Mouse (Mus musculus): Measurements from ENCODE around the gene Ddx58. TPM values are rescaled to one million over a fixed set of nuclear protein-coding genes. Genes with fewer than 3 reads are reported as not detected.
A peak's percentile ranks its signal among the peaks of the same experiment; 100 is the strongest.

The Ddx58 gene
- polyA plus RNA-seq, 1 experiment, result 43.6 TPM

- Histone ChIP-seq H3K9ac (ENCODE audit: low read depth, poor library complexity, severe bottlenecking) (peak overlapping the region; percentile 86), H3K4me3 (ENCODE audit: low read depth, low read length) (peak overlapping the region; percentile 95), H3K27ac (ENCODE audit: insufficient read depth, low read length) (no peak overlapping the region), H3K9me3 (replicated peaks; ENCODE audit: control insufficient read depth, insufficient read depth, low read length, poor library complexity, severe bottlenecking) (no peaks in the 10 kb centered on the region), H3K4me1 (ENCODE audit: control insufficient read depth, insufficient read depth, low read length) (no peaks in the 10 kb centered on the region), H3K36me3 (ENCODE audit: control insufficient read depth, insufficient read depth, low read length, poor library complexity, severe bottlenecking) (0 out of 2 replicates have a peak, but pooled peaks cover 2% of the 10 kb centered on the region), H3K27me3 (ENCODE audit: control insufficient read depth, insufficient read depth, low read length, poor library complexity, severe bottlenecking) (no peaks in the 10 kb centered on the region)
- TF ChIP-seq EP300 (IDR thresholded peaks at IDR 0.05; ENCODE audit: insufficient read depth, low read depth, low read length), result no peak
- no peak for TF ChIP-seq CTCF (IDR thresholded peaks at IDR 0.05; ENCODE audit: low read depth, low read length)
- no peak for TF ChIP-seq POLR2A (IDR thresholded peaks at IDR 0.05; ENCODE audit: insufficient read depth, low read length)
Observed at GRCm38 (mm10) chr4:40278880-40279275, 39.2 kb upstream of the Ddx58 start.

GRCm38 (mm10) chr4:40269430-40270032 lies 29.9 kb upstream of the Ddx58 start, which contains the start of the genes Smim27 and Topors:
TSS of gene Smim27 (plus strand) at chr4:40269579.
TSS of gene Topors (minus strand) at chr4:40269850.
- H3K36me3 ChIP-seq (ENCODE audit: control insufficient read depth, insufficient read depth, low read length, poor library complexity, severe bottlenecking), result peaks cover 21% of the 10 kb centered on the region
- H3K9ac ChIP-seq (ENCODE audit: low read depth, poor library complexity, severe bottlenecking), result peak within 1 kb of the TSS; percentile 98

GRCm38 (mm10) chr4:40268835-40269234 lies 29.2 kb upstream of the Ddx58 start:
- H3K4me1 ChIP-seq (ENCODE audit: control insufficient read depth, insufficient read depth, low read length), result no peaks in the 10 kb centered on the region
- TF ChIP-seq CTCF (IDR thresholded peaks at IDR 0.05; ENCODE audit: low read depth, low read length) (no peak), POLR2A (IDR thresholded peaks at IDR 0.05; ENCODE audit: insufficient read depth, low read length) (no peak), EP300 (IDR thresholded peaks at IDR 0.05; ENCODE audit: insufficient read depth, low read depth, low read length) (no peak)
- peak overlapping the region; percentile 98 for H3K9ac ChIP-seq (ENCODE audit: low read depth, poor library complexity, severe bottlenecking)
- no peaks in the 10 kb centered on the region for H3K9me3 ChIP-seq (replicated peaks; ENCODE audit: control insufficient read depth, insufficient read depth, low read length, poor library complexity, severe bottlenecking)
- H3K4me3 ChIP-seq (ENCODE audit: low read depth, low read length), result peak overlapping the region; percentile 96
- peak overlapping the region; percentile 86 for H3K27ac ChIP-seq (ENCODE audit: insufficient read depth, low read length)
- H3K27me3 ChIP-seq (ENCODE audit: control insufficient read depth, insufficient read depth, low read length, poor library complexity, severe bottlenecking), result no peaks in the 10 kb centered on the region
- H3K36me3 ChIP-seq (ENCODE audit: control insufficient read depth, insufficient read depth, low read length, poor library complexity, severe bottlenecking), result peaks cover 21% of the 10 kb centered on the region

More at GRCm38 (mm10) chr4:40269430-40270032, 29.9 kb upstream of the Ddx58 start, which contains the start of the genes Smim27 and Topors:
- Histone ChIP-seq H3K27ac (ENCODE audit: insufficient read depth, low read length) (peak within 1 kb of the TSS; percentile 93), H3K4me1 (ENCODE audit: control insufficient read depth, insufficient read depth, low read length) (no peaks in the 10 kb centered on the region), H3K4me3 (ENCODE audit: low read depth, low read length) (peak within 1 kb of the TSS; percentile 96), H3K27me3 (ENCODE audit: control insufficient read depth, insufficient read depth, low read length, poor library complexity, severe bottlenecking) (no peaks in the 10 kb centered on the region), H3K9me3 (replicated peaks; ENCODE audit: control insufficient read depth, insufficient read depth, low read length, poor library complexity, severe bottlenecking) (no peaks in the 10 kb centered on the region)
- TF ChIP-seq POLR2A (IDR thresholded peaks at IDR 0.05; ENCODE audit: insufficient read depth, low read length) (peak; percentile 94), CTCF (IDR thresholded peaks at IDR 0.05; ENCODE audit: low read depth, low read length) (no peak), EP300 (IDR thresholded peaks at IDR 0.05; ENCODE audit: insufficient read depth, low read depth, low read length) (peak; percentile 76; the same call in 1 of the 2 replicates)

GRCm38 (mm10) chr4:40268204-40268813 lies 28.7 kb upstream of the Ddx58 start:
- peak overlapping the region; percentile 96 for H3K4me3 ChIP-seq (ENCODE audit: low read depth, low read length)
- H3K9ac ChIP-seq (ENCODE audit: low read depth, poor library complexity, severe bottlenecking), result peak overlapping the region; percentile 98
- H3K4me1 ChIP-seq (ENCODE audit: control insufficient read depth, insufficient read depth, low read length), result no peaks in the 10 kb centered on the region
- no peaks in the 10 kb centered on the region for H3K27me3 ChIP-seq (ENCODE audit: control insufficient read depth, insufficient read depth, low read length, poor library complexity, severe bottlenecking)
- H3K9me3 ChIP-seq (replicated peaks; ENCODE audit: control insufficient read depth, insufficient read depth, low read length, poor library complexity, severe bottlenecking), result no peaks in the 10 kb centered on the region
- peaks cover 25% of the 10 kb centered on the region for H3K36me3 ChIP-seq (ENCODE audit: control insufficient read depth, insufficient read depth, low read length, poor library complexity, severe bottlenecking)
- TF ChIP-seq POLR2A (IDR thresholded peaks at IDR 0.05; ENCODE audit: insufficient read depth, low read length) (peak; percentile 22), EP300 (IDR thresholded peaks at IDR 0.05; ENCODE audit: insufficient read depth, low read depth, low read length) (no peak)
- peak overlapping the region; percentile 86 for H3K27ac ChIP-seq (ENCODE audit: insufficient read depth, low read length)

DNA sequence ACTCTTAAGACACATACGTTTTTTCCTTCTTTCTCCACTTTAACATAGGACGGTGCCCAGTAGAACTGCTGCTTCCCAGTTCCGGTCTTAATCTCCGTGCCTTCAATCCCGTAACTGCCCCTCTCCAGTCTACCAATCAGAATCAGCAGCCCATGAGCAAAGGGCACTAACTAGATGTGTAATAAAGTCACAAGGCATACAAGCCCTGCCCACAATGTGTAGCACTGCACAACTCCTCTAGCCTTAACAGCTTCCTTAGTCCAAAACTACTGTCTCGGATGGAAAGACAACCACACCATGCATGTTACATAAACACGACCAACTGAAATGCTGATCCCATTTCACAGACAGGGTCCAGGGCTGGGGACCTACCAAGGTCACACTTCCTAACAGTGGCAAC lies 28.1 kb upstream of the Ddx58 start:
- H3K27ac ChIP-seq (ENCODE audit: insufficient read depth, low read length), result no peak overlapping the region
- H3K4me1 ChIP-seq (ENCODE audit: control insufficient read depth, insufficient read depth, low read length), result no peaks in the 10 kb centered on the region
- TF ChIP-seq EP300 (IDR thresholded peaks at IDR 0.05; ENCODE audit: insufficient read depth, low read depth, low read length) (no peak), CTCF (IDR thresholded peaks at IDR 0.05; ENCODE audit: low read depth, low read length) (no peak), POLR2A (IDR thresholded peaks at IDR 0.05; ENCODE audit: insufficient read depth, low read length) (no peak)
- H3K27me3 ChIP-seq (ENCODE audit: control insufficient read depth, insufficient read depth, low read length, poor library complexity, severe bottlenecking), result no peaks in the 10 kb centered on the region
- H3K9ac ChIP-seq (ENCODE audit: low read depth, poor library complexity, severe bottlenecking), result peak overlapping the region; percentile 98
- H3K9me3 ChIP-seq (replicated peaks; ENCODE audit: control insufficient read depth, insufficient read depth, low read length, poor library complexity, severe bottlenecking), result no peaks in the 10 kb centered on the region
- H3K36me3 ChIP-seq (ENCODE audit: control insufficient read depth, insufficient read depth, low read length, poor library complexity, severe bottlenecking), result peaks cover 31% of the 10 kb centered on the region
- peak overlapping the region; percentile 96 for H3K4me3 ChIP-seq (ENCODE audit: low read depth, low read length)

GRCm38 (mm10) chr4:40264321-40264720 lies 24.7 kb upstream of the Ddx58 start:
- H3K36me3 ChIP-seq (ENCODE audit: control insufficient read depth, insufficient read depth, low read length, poor library complexity, severe bottlenecking), result peaks cover 60% of the 10 kb centered on the region
- no peak for TF ChIP-seq POLR2A (IDR thresholded peaks at IDR 0.05; ENCODE audit: insufficient read depth, low read length)
- no peak for TF ChIP-seq EP300 (IDR thresholded peaks at IDR 0.05; ENCODE audit: insufficient read depth, low read depth, low read length)
- TF ChIP-seq CTCF (IDR thresholded peaks at IDR 0.05; ENCODE audit: low read depth, low read length), result no peak

More at GRCm38 (mm10) chr4:40264321-40264720, 24.7 kb upstream of the Ddx58 start:
- no peak overlapping the region for H3K4me3 ChIP-seq (ENCODE audit: low read depth, low read length)
- no peaks in the 10 kb centered on the region for H3K4me1 ChIP-seq (ENCODE audit: control insufficient read depth, insufficient read depth, low read length)
- no peak overlapping the region for H3K9ac ChIP-seq (ENCODE audit: low read depth, poor library complexity, severe bottlenecking)
- no peaks in the 10 kb centered on the region for H3K9me3 ChIP-seq (replicated peaks; ENCODE audit: control insufficient read depth, insufficient read depth, low read length, poor library complexity, severe bottlenecking)
- H3K27me3 ChIP-seq (ENCODE audit: control insufficient read depth, insufficient read depth, low read length, poor library complexity, severe bottlenecking), result no peaks in the 10 kb centered on the region
- no peak overlapping the region for H3K27ac ChIP-seq (ENCODE audit: insufficient read depth, low read length)

All from ES-Bruce4 (cell line).